Mouse (Mus musculus) CH12.LX (cell line): ENCODE measurements at regions not wholly inside any gene's neighbourhood (a gene's known extent, or its start where the extent isn't known, plus 50 kb on each side); places are given as distances from the start of the nearest gene placed in this dataset.

ENCODE experiments used
- DNase-seq: peaks from one replicate; pipeline ENCODE4 v3.0.0-alpha.2; 2013; ENCODE audit errors: extremely low read depth
- H3K27ac ChIP-seq: 2 replicates; pipeline ENCODE4 v1.5.1; 2012; ENCODE audit warnings: low read depth, mild to moderate bottlenecking, control low read depth, moderate library complexity; ENCODE audit not compliant: insufficient read depth
- H3K27me3 ChIP-seq: replicated peaks from 2 replicates; pipeline ENCODE3; 2012; ENCODE audit warnings: inconsistent platforms
- H3K36me3 ChIP-seq, 2 experiments: replicated peaks in 1 of 2; 2 replicates each; pipeline versions ENCODE3 to v1.6.1; 2012; ENCODE audit warnings: inconsistent platforms in 1 of 2, low read length in 1 of 2, mild to moderate bottlenecking in 1 of 2, mixed read lengths in 1 of 2, moderate library complexity in 1 of 2; ENCODE audit not compliant: control insufficient read depth in 1 of 2, insufficient read depth in 1 of 2
- H3K4me1 ChIP-seq, 2 experiments: 2 replicates each; pipeline ENCODE4 v1.6.1; 2012; ENCODE audit warnings: inconsistent platforms in 1 of 2, moderate library complexity in 1 of 2; ENCODE audit not compliant: insufficient read depth in 2 of 2, control insufficient read depth in 1 of 2
- H3K4me2 ChIP-seq: 2 replicates; pipeline ENCODE4 v1.6.1; 2012; ENCODE audit warnings: low read depth, mild to moderate bottlenecking, control low read depth; ENCODE audit not compliant: poor library complexity, insufficient read depth, severe bottlenecking
- H3K4me3 ChIP-seq, 3 experiments: fragments of 150-350 bp in 1 of 3; sonication (generic) in 1 of 3; replicated peaks in 1 of 3; 2 replicates each; pipeline versions ENCODE3 to v1.5.1; 2011 to 2012; ENCODE audit warnings: low read depth in 2 of 3, low read length in 2 of 3, mild to moderate bottlenecking in 2 of 3, moderate library complexity in 2 of 3, control low read depth in 1 of 3, improper control_type of control experiment in 1 of 3, inconsistent platforms in 1 of 3, mixed read lengths in 1 of 3; ENCODE audit not compliant: poor library complexity in 1 of 3
- H3K79me2 ChIP-seq: replicated peaks from 2 replicates; pipeline ENCODE4 v1.6.1; 2012; ENCODE audit warnings: mild to moderate bottlenecking, moderate library complexity; ENCODE audit not compliant: control insufficient read depth, poor library complexity, insufficient read depth, severe bottlenecking; ENCODE audit errors: extremely low read depth
- H3K9ac ChIP-seq: 2 replicates; pipeline ENCODE4 v1.6.1; 2012; ENCODE audit warnings: low read depth, mild to moderate bottlenecking, control low read depth, moderate library complexity; ENCODE audit not compliant: insufficient read depth
- H3K9me3 ChIP-seq: replicated peaks from 2 replicates; pipeline ENCODE3; 2012; ENCODE audit warnings: low read length, inconsistent platforms, mixed read lengths
- BHLHE40 ChIP-seq: IDR thresholded peaks from 2 replicates; pipeline ENCODE4 v1.6.1; 2011; ENCODE audit warnings: mild to moderate bottlenecking, low read depth, low read length, improper control_type of control experiment
- CHD1 ChIP-seq: IDR thresholded peaks from 2 replicates; pipeline ENCODE4 v1.6.1; 2012; ENCODE audit warnings: low read depth, low read length, improper control_type of control experiment, inconsistent platforms
- CTCF ChIP-seq, 2 experiments: IDR thresholded peaks in 1 of 2; conservative IDR thresholded peaks in 1 of 2; 2 replicates each; pipeline ENCODE4 v1.5.1; 2011 to 2012; ENCODE audit warnings: low read depth in 2 of 2, low read length in 2 of 2, improper control_type of control experiment in 1 of 2, inconsistent platforms in 1 of 2, mild to moderate bottlenecking in 1 of 2, moderate library complexity in 1 of 2
- ETS1 ChIP-seq: conservative IDR thresholded peaks from 2 replicates; pipeline ENCODE4 v1.6.1; 2012; ENCODE audit warnings: low read depth, mild to moderate bottlenecking, inconsistent platforms, low read length, improper control_type of control experiment, moderate library complexity
- HCFC1 ChIP-seq: IDR thresholded peaks from 2 replicates; pipeline ENCODE4 v1.6.1; 2012; ENCODE audit warnings: low read depth, mild to moderate bottlenecking, inconsistent platforms, low read length, improper control_type of control experiment
- MAZ ChIP-seq: IDR thresholded peaks from 2 replicates; pipeline ENCODE4 v1.6.1; 2012; ENCODE audit warnings: low read depth, mild to moderate bottlenecking, inconsistent platforms, low read length, improper control_type of control experiment, moderate library complexity
- MYC ChIP-seq: IDR thresholded peaks from 2 replicates; pipeline ENCODE4 v1.6.1; 2011; ENCODE audit warnings: low read depth, mild to moderate bottlenecking, improper control_type of control experiment, low read length
- NRF1 ChIP-seq: IDR thresholded peaks from 2 replicates; pipeline ENCODE4 v1.6.1; 2014; ENCODE audit warnings: low read depth, mild to moderate bottlenecking, inconsistent platforms, low read length, improper control_type of control experiment, moderate library complexity
- PAX5 ChIP-seq: IDR thresholded peaks from 2 replicates; pipeline ENCODE4 v1.6.1; 2012; ENCODE audit warnings: low read length, inconsistent platforms, mixed read lengths
- POLR2A ChIP-seq: IDR thresholded peaks from 2 replicates; pipeline ENCODE4 v1.6.1; 2011; ENCODE audit warnings: low read depth, mild to moderate bottlenecking, improper control_type of control experiment, low read length
- POLR2AphosphoS2 ChIP-seq: IDR thresholded peaks from 2 replicates; pipeline ENCODE4 v1.6.1; 2011; ENCODE audit warnings: low read depth, low read length, improper control_type of control experiment
- RAD21 ChIP-seq: IDR thresholded peaks from 2 replicates; pipeline ENCODE4 v1.6.1; 2011; ENCODE audit warnings: low read depth, mild to moderate bottlenecking, low read length, improper control_type of control experiment, moderate library complexity
- RCOR1 ChIP-seq: conservative IDR thresholded peaks from 2 replicates; pipeline ENCODE4 v1.6.1; 2012; ENCODE audit warnings: low read depth, mild to moderate bottlenecking, inconsistent platforms, low read length, improper control_type of control experiment
- SIN3A ChIP-seq: IDR thresholded peaks from 2 replicates; pipeline ENCODE4 v1.6.1; 2012; ENCODE audit warnings: low read length, improper control_type of control experiment, inconsistent platforms
- SMC3 ChIP-seq: IDR thresholded peaks from 2 replicates; pipeline ENCODE4 v1.6.1; 2011; ENCODE audit warnings: low read depth, low read length, improper control_type of control experiment
- TBP ChIP-seq: conservative IDR thresholded peaks from 2 replicates; pipeline ENCODE4 v1.6.1; 2011; ENCODE audit warnings: low read depth, low read length, improper control_type of control experiment
- TCF12 ChIP-seq: IDR thresholded peaks from 2 replicates; pipeline ENCODE4 v1.6.1; 2014; ENCODE audit warnings: low read depth, mild to moderate bottlenecking, inconsistent platforms, low read length, improper control_type of control experiment
- ZC3H11A ChIP-seq: IDR thresholded peaks from 2 replicates; pipeline ENCODE4 v1.6.1; 2012; ENCODE audit warnings: low read depth, mild to moderate bottlenecking, inconsistent platforms, low read length, improper control_type of control experiment
- dilution Hi-C: fragments of 300-500 bp; cut with MboI; formaldehyde crosslinking; loops from 2 replicates; pipeline ENCODE4 v1.14.3; 2020; ENCODE audit warnings: low sequenced_read_pairs; ENCODE audit not compliant: extremely low pct_unique_long_range_greater_than_20kb, extremely low pct_ligation_motif_present
- in situ Hi-C: fragments of 300-500 bp; cut with MboI; formaldehyde crosslinking; loops from 3 replicates; pipeline ENCODE4 v1.14.3; 2019; ENCODE audit warnings: low sequenced_read_pairs, low pct_ligation_motif_present, low pct_unique_long_range_greater_than_20kb, mixed read lengths

DNA sequence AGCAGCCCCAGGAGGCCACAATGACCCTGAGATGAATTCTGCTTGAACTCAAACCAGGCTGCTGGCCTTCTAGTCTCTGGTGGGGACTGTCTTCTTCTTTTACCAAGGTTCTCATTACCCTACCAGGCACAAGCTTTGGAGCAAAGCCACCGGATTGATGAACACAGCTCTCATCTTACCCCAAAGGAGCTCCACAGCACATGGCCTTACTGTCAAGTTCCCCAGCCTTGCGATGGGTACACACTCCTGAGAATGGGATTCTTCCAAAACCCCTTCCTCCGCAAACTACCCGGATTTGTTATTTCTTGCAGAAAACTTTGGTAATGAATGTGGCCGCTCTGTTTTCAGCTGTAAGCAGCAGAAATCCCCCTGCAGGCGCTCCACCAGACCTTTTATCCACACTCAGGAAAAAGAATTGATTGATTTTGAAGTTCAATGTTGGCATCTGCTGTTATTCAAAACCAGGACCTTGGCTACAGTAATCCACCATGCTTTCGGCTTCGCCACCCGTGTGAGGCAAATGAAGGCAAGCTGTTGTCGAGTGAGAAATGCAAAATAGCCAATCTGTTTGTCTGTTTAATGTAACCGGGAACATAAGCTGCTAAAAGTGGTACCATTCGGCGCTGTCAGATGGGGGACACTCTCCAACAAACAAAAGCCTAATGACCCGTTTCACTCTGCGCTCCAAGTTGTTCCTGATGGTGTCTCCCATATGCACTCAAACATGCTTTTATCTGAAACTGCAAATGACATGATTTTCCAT lies 278.9 kb downstream of the Maf start:
- in situ Hi-C loops: no loop called here
- dilution Hi-C loops: no loop called here
- no peak overlapping the region for H3K4me2 ChIP-seq
- no peaks in the 10 kb centered on the region for H3K4me1 ChIP-seq
- no peak for TF ChIP-seq NRF1
- TF ChIP-seq BHLHE40: no peak
- TF ChIP-seq ZC3H11A: no peak
- TF ChIP-seq MAZ: no peak
- TF ChIP-seq MYC: no peak
- TF ChIP-seq POLR2A: no peak
- no peak for TF ChIP-seq HCFC1
- no peak for TF ChIP-seq POLR2AphosphoS2
- no peak for TF ChIP-seq ETS1
- no peak for TF ChIP-seq CHD1
- no peak for TF ChIP-seq RAD21
- no peak for TF ChIP-seq SIN3A
- no peak for TF ChIP-seq PAX5
- no peak for TF ChIP-seq SMC3
- TF ChIP-seq RCOR1: no peak
- H3K9me3 ChIP-seq: no peaks in the 10 kb centered on the region
- no peak for DNase-seq
- H3K4me3 ChIP-seq: no peak overlapping the region
- no peak overlapping the region for H3K9ac ChIP-seq
- H3K27me3 ChIP-seq: peaks cover 80% of the 10 kb centered on the region
- H3K36me3 ChIP-seq: no peaks in the 10 kb centered on the region
- no peaks in the 10 kb centered on the region for H3K79me2 ChIP-seq
- no peak overlapping the region for H3K27ac ChIP-seq

DNA sequence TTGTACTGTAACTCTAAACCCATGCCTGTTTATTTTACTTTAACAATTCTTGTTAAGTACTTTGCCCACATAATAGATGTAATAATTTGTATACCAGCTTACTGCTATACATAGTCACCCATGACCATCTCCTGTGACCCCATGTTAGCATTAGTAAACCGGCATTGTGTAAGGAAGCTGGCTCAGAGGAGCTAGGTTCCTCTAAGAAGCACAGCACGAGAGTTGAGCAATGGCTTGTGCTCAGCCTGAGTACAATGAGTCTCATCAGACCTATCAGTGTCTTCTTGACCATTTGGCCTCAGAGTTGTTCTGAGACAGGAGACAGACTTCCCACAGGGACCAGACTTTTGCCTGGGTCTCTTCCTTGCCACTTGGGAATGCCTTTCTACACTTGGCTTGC lies 279.6 kb downstream of the Maf start:
- no peaks in the 10 kb centered on the region for H3K9me3 ChIP-seq
- no peaks in the 10 kb centered on the region for H3K4me1 ChIP-seq
- H3K36me3 ChIP-seq: no peaks in the 10 kb centered on the region
- peaks cover 80% of the 10 kb centered on the region for H3K27me3 ChIP-seq
- dilution Hi-C loops: no loop called here
- no peak for DNase-seq
- in situ Hi-C loops: no loop called here
- no peak for TF ChIP-seq TBP
- no peak for TF ChIP-seq RCOR1
- no peak for TF ChIP-seq CTCF (conservative IDR thresholded peaks at IDR 0.05 in 1 of 2, IDR thresholded peaks at IDR 0.05 in 1 of 2; ENCODE audit: low read depth in 2 of 2, low read length in 2 of 2)
- no peak for TF ChIP-seq TCF12
- TF ChIP-seq BHLHE40: no peak
- no peak for TF ChIP-seq POLR2AphosphoS2
- TF ChIP-seq SIN3A: no peak
- TF ChIP-seq, all 38 proteins: peak for 0
- H3K9ac ChIP-seq: no peak overlapping the region
- H3K27ac ChIP-seq: no peak overlapping the region
- no peaks in the 10 kb centered on the region for H3K79me2 ChIP-seq
- no peak overlapping the region for H3K4me2 ChIP-seq
- no peak overlapping the region for H3K4me3 ChIP-seq
